Mouse (Mus musculus): ENCODE data around the gene Shisa9. TPM values are rescaled to one million over a fixed set of nuclear protein-coding genes. Genes with fewer than 3 reads are reported as not detected.
A peak's percentile ranks its signal among the peaks of the same experiment; 100 is the strongest.

Shisa9 gene
- polyA plus RNA-seq, 1 experiment from 2014 or later, result 7.2 TPM

- no peak for ATAC-seq
- Histone ChIP-seq H3K36me3 (ENCODE audit: control insufficient read depth, insufficient read depth) (no peaks in the 10 kb centered on the region), H3K9ac (replicated peaks; ENCODE audit: low read depth, low read length) (no peak overlapping the region), H3K9me3 (ENCODE audit: control insufficient read depth, low read length) (no peaks in the 10 kb centered on the region), H3K4me2 (ENCODE audit: low read length) (no peak overlapping the region), H3K4me1 (replicated peaks; ENCODE audit: control insufficient read depth, insufficient read depth, low read length) (no peaks in the 10 kb centered on the region), H3K4me3 (replicated peaks; ENCODE audit: low read length) (no peak overlapping the region), H3K27ac (ENCODE audit: low read length) (no peak overlapping the region), H3K27me3 (replicated peaks; ENCODE audit: control insufficient read depth, insufficient read depth, low read length) (no peaks in the 10 kb centered on the region)
- WGBS, result 74% methylated on average over 1 of the region's 1 CpGs
Observed at GRCm38 (mm10) chr16:12032441-12032840, 48.5 kb downstream of the Shisa9 start.

- Histone ChIP-seq H3K4me3 (replicated peaks; ENCODE audit: low read length) (no peak overlapping the region), H3K4me2 (ENCODE audit: low read length) (no peak overlapping the region), H3K27ac (ENCODE audit: low read length) (no peak overlapping the region), H3K9ac (replicated peaks; ENCODE audit: low read depth, low read length) (no peak overlapping the region), H3K9me3 (ENCODE audit: control insufficient read depth, low read length) (no peaks in the 10 kb centered on the region), H3K36me3 (ENCODE audit: control insufficient read depth, insufficient read depth) (no peaks in the 10 kb centered on the region), H3K27me3 (replicated peaks; ENCODE audit: control insufficient read depth, insufficient read depth, low read length) (no peaks in the 10 kb centered on the region), H3K4me1 (replicated peaks; ENCODE audit: control insufficient read depth, insufficient read depth, low read length) (no peaks in the 10 kb centered on the region)
- 100% methylated on average over 2 of the region's 2 CpGs for whole genome bisulfite sequencing
- no peak for ATAC-seq
Observed at GRCm38 (mm10) chr16:12034868-12035267, 51.0 kb downstream of the Shisa9 start.

GRCm38 (mm10) chr16:12035626-12036025, 51.7 kb downstream of the Shisa9 start:
- Histone ChIP-seq H3K4me1 (replicated peaks; ENCODE audit: control insufficient read depth, insufficient read depth, low read length) (peaks cover 4% of the 10 kb centered on the region), H3K36me3 (ENCODE audit: control insufficient read depth, insufficient read depth) (no peaks in the 10 kb centered on the region), H3K4me2 (ENCODE audit: low read length) (no peak overlapping the region), H3K9ac (replicated peaks; ENCODE audit: low read depth, low read length) (no peak overlapping the region), H3K4me3 (replicated peaks; ENCODE audit: low read length) (no peak overlapping the region), H3K27ac (ENCODE audit: low read length) (no peak overlapping the region), H3K27me3 (replicated peaks; ENCODE audit: control insufficient read depth, insufficient read depth, low read length) (no peaks in the 10 kb centered on the region), H3K9me3 (ENCODE audit: control insufficient read depth, low read length) (no peaks in the 10 kb centered on the region)
- WGBS, result 76% methylated on average over 3 of the region's 3 CpGs
- no peak for ATAC-seq

- 19% methylated on average over 5 of the region's 5 CpGs for WGBS
- H3K4me1 ChIP-seq (replicated peaks; ENCODE audit: control insufficient read depth, insufficient read depth, low read length), result peaks cover 19% of the 10 kb centered on the region
- H3K9me3 ChIP-seq (ENCODE audit: control insufficient read depth, low read length), result no peaks in the 10 kb centered on the region
- ATAC-seq, result peak; percentile 95
- no peak overlapping the region for H3K4me3 ChIP-seq (replicated peaks; ENCODE audit: low read length)
- H3K9ac ChIP-seq (replicated peaks; ENCODE audit: low read depth, low read length), result no peak overlapping the region
- no peak overlapping the region for H3K4me2 ChIP-seq (ENCODE audit: low read length)
- H3K27ac ChIP-seq (ENCODE audit: low read length), result peak overlapping the region; percentile 64
- no peaks in the 10 kb centered on the region for H3K27me3 ChIP-seq (replicated peaks; ENCODE audit: control insufficient read depth, insufficient read depth, low read length)
- no peaks in the 10 kb centered on the region for H3K36me3 ChIP-seq (ENCODE audit: control insufficient read depth, insufficient read depth)
Observed at GRCm38 (mm10) chr16:12040935-12041334, 57.0 kb downstream of the Shisa9 start.

GRCm38 (mm10) chr16:12052051-12052450, 68.1 kb downstream of the Shisa9 start:
- Histone ChIP-seq H3K4me2 (ENCODE audit: low read length) (no peak overlapping the region), H3K4me1 (replicated peaks; ENCODE audit: control insufficient read depth, insufficient read depth, low read length) (no peaks in the 10 kb centered on the region), H3K4me3 (replicated peaks; ENCODE audit: low read length) (no peak overlapping the region), H3K27ac (ENCODE audit: low read length) (no peak overlapping the region), H3K9ac (replicated peaks; ENCODE audit: low read depth, low read length) (no peak overlapping the region), H3K9me3 (ENCODE audit: control insufficient read depth, low read length) (no peaks in the 10 kb centered on the region), H3K36me3 (ENCODE audit: control insufficient read depth, insufficient read depth) (no peaks in the 10 kb centered on the region), H3K27me3 (replicated peaks; ENCODE audit: control insufficient read depth, insufficient read depth, low read length) (no peaks in the 10 kb centered on the region)
- WGBS, result 92% methylated on average over 1 of the region's 1 CpGs
- ATAC-seq, result no peak

- no peak for ATAC-seq
- H3K4me1 ChIP-seq (replicated peaks; ENCODE audit: control insufficient read depth, insufficient read depth, low read length), result peaks cover 10% of the 10 kb centered on the region
- 76% methylated on average over 5 of the region's 5 CpGs for whole genome bisulfite sequencing
Observed at GRCm38 (mm10) chr16:12072573-12072972, 88.7 kb downstream of the Shisa9 start.

GRCm38 (mm10) chr16:12076270-12076669, 92.4 kb downstream of the Shisa9 start:
- WGBS, result 20% methylated on average over 3 of the region's 3 CpGs
- Histone ChIP-seq H3K4me3 (replicated peaks; ENCODE audit: low read length) (no peak overlapping the region), H3K9ac (replicated peaks; ENCODE audit: low read depth, low read length) (no peak overlapping the region), H3K27me3 (replicated peaks; ENCODE audit: control insufficient read depth, insufficient read depth, low read length) (no peaks in the 10 kb centered on the region), H3K4me2 (ENCODE audit: low read length) (no peak overlapping the region), H3K4me1 (replicated peaks; ENCODE audit: control insufficient read depth, insufficient read depth, low read length) (peaks cover 10% of the 10 kb centered on the region), H3K36me3 (ENCODE audit: control insufficient read depth, insufficient read depth) (no peaks in the 10 kb centered on the region), H3K27ac (ENCODE audit: low read length) (peak overlapping the region; percentile 62), H3K9me3 (ENCODE audit: control insufficient read depth, low read length) (no peaks in the 10 kb centered on the region)
- ATAC-seq, result peak; percentile 92

More at GRCm38 (mm10) chr16:12072573-12072972, 88.7 kb downstream of the Shisa9 start:
- Histone ChIP-seq H3K9me3 (ENCODE audit: control insufficient read depth, low read length) (no peaks in the 10 kb centered on the region), H3K4me3 (replicated peaks; ENCODE audit: low read length) (no peak overlapping the region), H3K36me3 (ENCODE audit: control insufficient read depth, insufficient read depth) (no peaks in the 10 kb centered on the region), H3K27me3 (replicated peaks; ENCODE audit: control insufficient read depth, insufficient read depth, low read length) (no peaks in the 10 kb centered on the region), H3K9ac (replicated peaks; ENCODE audit: low read depth, low read length) (no peak overlapping the region), H3K27ac (ENCODE audit: low read length) (no peak overlapping the region), H3K4me2 (ENCODE audit: low read length) (no peak overlapping the region)

GRCm38 (mm10) chr16:12076700-12077099, 92.8 kb downstream of the Shisa9 start:
- peak; percentile 58 for ATAC-seq
- WGBS, result 11% methylated on average over 2 of the region's 2 CpGs
- Histone ChIP-seq H3K36me3 (ENCODE audit: control insufficient read depth, insufficient read depth) (no peaks in the 10 kb centered on the region), H3K27ac (ENCODE audit: low read length) (peak overlapping the region; percentile 62), H3K9me3 (ENCODE audit: control insufficient read depth, low read length) (no peaks in the 10 kb centered on the region), H3K4me2 (ENCODE audit: low read length) (no peak overlapping the region), H3K4me1 (replicated peaks; ENCODE audit: control insufficient read depth, insufficient read depth, low read length) (peaks cover 10% of the 10 kb centered on the region), H3K4me3 (replicated peaks; ENCODE audit: low read length) (no peak overlapping the region), H3K9ac (replicated peaks; ENCODE audit: low read depth, low read length) (no peak overlapping the region), H3K27me3 (replicated peaks; ENCODE audit: control insufficient read depth, insufficient read depth, low read length) (no peaks in the 10 kb centered on the region)

GRCm38 (mm10) chr16:12083082-12083481, 99.2 kb downstream of the Shisa9 start:
- Histone ChIP-seq H3K27ac (ENCODE audit: low read length) (no peak overlapping the region), H3K36me3 (ENCODE audit: control insufficient read depth, insufficient read depth) (no peaks in the 10 kb centered on the region), H3K4me1 (replicated peaks; ENCODE audit: control insufficient read depth, insufficient read depth, low read length) (no peaks in the 10 kb centered on the region), H3K4me2 (ENCODE audit: low read length) (no peak overlapping the region), H3K4me3 (replicated peaks; ENCODE audit: low read length) (no peak overlapping the region), H3K27me3 (replicated peaks; ENCODE audit: control insufficient read depth, insufficient read depth, low read length) (no peaks in the 10 kb centered on the region), H3K9ac (replicated peaks; ENCODE audit: low read depth, low read length) (no peak overlapping the region), H3K9me3 (ENCODE audit: control insufficient read depth, low read length) (no peaks in the 10 kb centered on the region)
- WGBS, result 76% methylated on average over 2 of the region's 2 CpGs
- no peak for ATAC-seq

GRCm38 (mm10) chr16:12090604-12091235, 106.8 kb downstream of the Shisa9 start:
- Histone ChIP-seq H3K4me2 (ENCODE audit: low read length) (no peak overlapping the region), H3K9ac (replicated peaks; ENCODE audit: low read depth, low read length) (no peak overlapping the region), H3K9me3 (ENCODE audit: control insufficient read depth, low read length) (no peaks in the 10 kb centered on the region), H3K27ac (ENCODE audit: low read length) (no peak overlapping the region), H3K36me3 (ENCODE audit: control insufficient read depth, insufficient read depth) (no peaks in the 10 kb centered on the region), H3K4me1 (replicated peaks; ENCODE audit: control insufficient read depth, insufficient read depth, low read length) (peaks cover 13% of the 10 kb centered on the region), H3K4me3 (replicated peaks; ENCODE audit: low read length) (no peak overlapping the region), H3K27me3 (replicated peaks; ENCODE audit: control insufficient read depth, insufficient read depth, low read length) (no peaks in the 10 kb centered on the region)
- WGBS, result 59% methylated on average over 5 of the region's 5 CpGs
- ATAC-seq, result no peak; the same call in 1 of the 2 replicates

Data from forebrain, embryonic 16.5 days (tissue).